In the genomic region with DNA sequence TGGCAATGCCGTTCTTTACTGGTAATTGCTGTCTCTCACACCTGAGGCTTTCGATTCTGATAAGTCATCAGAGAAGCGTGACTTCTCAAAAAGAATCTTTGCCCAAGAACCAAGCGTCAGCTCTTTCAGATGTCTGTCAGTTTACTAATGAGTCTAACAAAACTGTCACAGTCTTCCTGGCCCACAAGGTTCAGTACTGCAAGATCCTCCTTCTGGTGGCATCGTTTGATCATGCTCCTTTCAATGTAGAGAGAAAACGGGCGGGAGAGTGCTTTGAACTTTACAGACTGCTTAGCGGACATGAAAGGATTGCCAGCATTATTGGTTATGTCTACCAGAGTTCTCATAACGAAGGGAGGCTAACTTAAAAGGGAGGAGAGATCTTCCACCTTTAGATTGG, we compare ENCODE assay signal across 20 mouse cellular contexts.
DNase-seq lines count a peak whose midpoint lies in the region; ATAC-seq lines count a peak whose summit lies in the region.
"Had no signal": no experiment of that assay in that cellular context is flagged by ENCODE, and none has a peak within 500 bp of the region (broad histone marks: within the 10 kb centered on the region; RNA-seq: fewer than 3 reads in every experiment).

No protein-coding gene starts in this region.

- no peaks in the 10 kb centered on the region for H3K9me3 ChIP-seq in forebrain, embryonic 11.5 days (ENCODE audit: control insufficient read depth, low read length)
- H3K9me3 ChIP-seq in hindbrain, embryonic 13.5 days, result no peaks in the 10 kb centered on the region
- H3K9me3 ChIP-seq in midbrain, embryonic 15.5 days, result no peaks in the 10 kb centered on the region
- H3K9me3 ChIP-seq: G1E; limb, embryonic 13.5 days; stomach, embryonic 15.5 days had no signal

- peak; percentile 18 for DNase-seq in brain, adult 2 months (ENCODE audit: low read depth, low spot score)
- peak; percentile 41 for DNase-seq in forebrain, embryonic 11.5 days (ENCODE audit: low spot score)
- DNase-seq in urinary bladder, postnatal 10 days (ENCODE audit: low spot score), result no peak
- DNase-seq in right cerebral cortex, postnatal 14 days, result no peak
- DNase-seq in layer of hippocampus, adult 18-20 months (ENCODE audit: low spot score in 2 of 2), result no peak
- DNase-seq: adrenal gland, adult 8-10 months; cerebellum, postnatal 25 days; heart, postnatal 14 days; kidney, postnatal 25 days; layer of hippocampus, postnatal 36 days; liver, postnatal 0 days; thymus, postnatal 4 days had no signal

- peaks cover 3% of the 10 kb centered on the region; the same call in 1 of the 2 replicates for H3K4me1 ChIP-seq in forebrain, embryonic 11.5 days (replicated peaks; ENCODE audit: control insufficient read depth, insufficient read depth, low read length)
- H3K4me1 ChIP-seq in hindbrain, embryonic 13.5 days (replicated peaks), result peaks cover 23% of the 10 kb centered on the region
- peaks cover 22% of the 10 kb centered on the region for H3K4me1 ChIP-seq in midbrain, embryonic 15.5 days
- H3K4me1 ChIP-seq: limb, embryonic 13.5 days; stomach, embryonic 15.5 days had no signal

- H3K4me3 ChIP-seq in forebrain, embryonic 11.5 days (ENCODE audit: low read depth, low read length), result no peak overlapping the region
- H3K4me3 ChIP-seq in hindbrain, embryonic 13.5 days, result 0 out of 2 replicates have a peak overlapping the region, but pooled peaks have one; percentile 4
- H3K4me3 ChIP-seq in midbrain, embryonic 15.5 days, result no peak overlapping the region
- H3K4me3 ChIP-seq: limb, embryonic 13.5 days; myocyte; stomach, embryonic 15.5 days had no signal

- ATAC-seq in forebrain, embryonic 11.5 days (replicated peaks; ENCODE audit: low FRiP score), result peak; percentile 69
- ATAC-seq in hindbrain, embryonic 13.5 days (ENCODE audit: low FRiP score), result no peak
- ATAC-seq in midbrain, embryonic 15.5 days (replicated peaks), result peak; percentile 79
- ATAC-seq: intestine, embryonic 16.5 days; liver, postnatal 0 days had no signal

- WGBS in forebrain, embryonic 11.5 days, result 27% methylated on average over 9 of the region's 9 CpGs
- WGBS in hindbrain, embryonic 13.5 days, result 21% methylated on average over 9 of the region's 9 CpGs
- 11% methylated on average over 9 of the region's 9 CpGs for whole genome bisulfite sequencing in midbrain, embryonic 15.5 days

- no peaks in the 10 kb centered on the region for H3K36me3 ChIP-seq in forebrain, embryonic 11.5 days (ENCODE audit: control insufficient read depth, insufficient read depth, low read length)
- H3K36me3 ChIP-seq in hindbrain, embryonic 13.5 days, result no peaks in the 10 kb centered on the region
- no peaks in the 10 kb centered on the region for H3K36me3 ChIP-seq in midbrain, embryonic 15.5 days (replicated peaks)
- H3K36me3 ChIP-seq: G1E; limb, embryonic 13.5 days; stomach, embryonic 15.5 days had no signal

- no peaks in the 10 kb centered on the region for H3K27me3 ChIP-seq in forebrain, embryonic 11.5 days (ENCODE audit: control insufficient read depth, insufficient read depth, low read length)
- H3K27me3 ChIP-seq in hindbrain, embryonic 13.5 days, result no peaks in the 10 kb centered on the region
- no peaks in the 10 kb centered on the region for H3K27me3 ChIP-seq in midbrain, embryonic 15.5 days (replicated peaks)
- H3K27me3 ChIP-seq: limb, embryonic 13.5 days; stomach, embryonic 15.5 days had no signal

- no peak overlapping the region for H3K9ac ChIP-seq in forebrain, embryonic 11.5 days (ENCODE audit: low read length)
- H3K9ac ChIP-seq in hindbrain, embryonic 13.5 days, result peak overlapping the region; percentile 49; the same call in 1 of the 2 replicates
- H3K9ac ChIP-seq in midbrain, embryonic 15.5 days, result no peak overlapping the region
- H3K9ac ChIP-seq: limb, embryonic 13.5 days; liver, postnatal 0 days; stomach, embryonic 15.5 days had no signal

- H3K27ac ChIP-seq in forebrain, embryonic 11.5 days (ENCODE audit: low read depth, low read length), result no peak overlapping the region
- peak overlapping the region; percentile 3; the same call in 1 of the 2 replicates for H3K27ac ChIP-seq in hindbrain, embryonic 13.5 days
- H3K27ac ChIP-seq in midbrain, embryonic 15.5 days, result peak overlapping the region; percentile 31
- H3K27ac ChIP-seq: limb, embryonic 13.5 days; macrophage; stomach, embryonic 15.5 days had no signal

- 0 out of 2 replicates have a peak overlapping the region, but pooled peaks have one; percentile 13 for H3K4me2 ChIP-seq in forebrain, embryonic 11.5 days (ENCODE audit: low read depth, low read length, severe bottlenecking)
- peak overlapping the region; percentile 43 for H3K4me2 ChIP-seq in hindbrain, embryonic 13.5 days
- peak overlapping the region; percentile 35 for H3K4me2 ChIP-seq in midbrain, embryonic 15.5 days
- H3K4me2 ChIP-seq: limb, embryonic 13.5 days; stomach, embryonic 15.5 days had no signal

Comparison
In these comparisons a context has a peak if more than half of its experiments do, and no peak if none do; other contexts are left out.
1. DNase-seq: peak in brain, adult 2 months (single experiment) and forebrain, embryonic 11.5 days (single experiment); none in urinary bladder, postnatal 10 days (single experiment), right cerebral cortex, postnatal 14 days (single experiment) and layer of hippocampus, adult 18-20 months (0 of 2).
2. Peak in every context shown above with its lines, with median percentiles within 50 percentile points of each other: H3K4me2 ChIP-seq.